Mouse (Mus musculus) macrophage (primary cell): ENCODE data around the gene Tbc1d30. TPM values are rescaled to one million over a fixed set of nuclear protein-coding genes. Genes with fewer than 3 reads are reported as not detected.

ENCODE experiments used
- H3K27ac ChIP-seq: fragments of 350-480 bp; formaldehyde crosslinking; 2 replicates; pipeline ENCODE4 v1.9.0; 2021
- H3K36me3 ChIP-seq: fragments of 350-480 bp; formaldehyde crosslinking; 2 replicates; pipeline ENCODE4 v1.9.0; 2021; ENCODE audit errors: inconsistent target
- H3K4me3 ChIP-seq: fragments of 350-480 bp; formaldehyde crosslinking; 2 replicates; pipeline ENCODE4 v1.9.0; 2021; ENCODE audit errors: inconsistent target
- H3K79me2 ChIP-seq: fragments of 350-480 bp; formaldehyde crosslinking; 2 replicates; pipeline ENCODE4 v1.9.0; 2021; ENCODE audit errors: inconsistent target
- WGBS: methylation state at CpG from one replicate; pipeline ENCODE4 v1.1.7; 2026; ENCODE audit warnings: inconsistent platforms; ENCODE audit not compliant: missing documents; 5-methylcytosine and 5-hydroxymethylcytosine counted together
- polyA plus RNA-seq: library from polyadenylated mRNA; stranded (reverse); fragments of 250-400 nt; gene quantifications from 3 replicates; pipeline ENCODE4 v1.2.4, GENCODE M21; 2018; ENCODE audit warnings: inconsistent platforms

Tbc1d30 gene
- polyA plus RNA-seq, 1 experiment from 2014 or later, result 0.59 TPM

DNA sequence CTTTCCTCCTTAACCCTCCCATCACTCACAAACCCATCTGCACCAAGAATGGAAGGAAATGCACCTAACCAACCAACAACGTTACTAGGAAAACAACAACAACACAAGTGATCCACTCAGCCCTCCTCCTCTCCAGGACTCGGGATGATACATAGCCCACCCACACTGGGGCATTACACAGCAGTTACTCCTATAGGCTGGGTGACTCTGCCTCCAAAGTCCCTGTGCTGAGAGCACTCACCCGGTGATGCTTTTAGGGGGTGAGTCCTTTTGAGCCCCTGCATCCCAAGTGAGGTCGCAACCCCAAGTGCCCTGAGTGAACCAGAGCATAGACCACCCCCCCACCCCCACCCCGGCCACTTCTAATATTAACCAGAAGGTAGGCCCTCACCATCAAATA is 123.7 kb downstream of the Tbc1d30 start:
- Histone ChIP-seq H3K79me2 (no peaks in the 10 kb centered on the region), H3K4me3 (no peak overlapping the region), H3K27ac (no peak overlapping the region), H3K36me3 (no peaks in the 10 kb centered on the region)
- 90% methylated on average over 4 of the region's 5 CpGs for WGBS

DNA sequence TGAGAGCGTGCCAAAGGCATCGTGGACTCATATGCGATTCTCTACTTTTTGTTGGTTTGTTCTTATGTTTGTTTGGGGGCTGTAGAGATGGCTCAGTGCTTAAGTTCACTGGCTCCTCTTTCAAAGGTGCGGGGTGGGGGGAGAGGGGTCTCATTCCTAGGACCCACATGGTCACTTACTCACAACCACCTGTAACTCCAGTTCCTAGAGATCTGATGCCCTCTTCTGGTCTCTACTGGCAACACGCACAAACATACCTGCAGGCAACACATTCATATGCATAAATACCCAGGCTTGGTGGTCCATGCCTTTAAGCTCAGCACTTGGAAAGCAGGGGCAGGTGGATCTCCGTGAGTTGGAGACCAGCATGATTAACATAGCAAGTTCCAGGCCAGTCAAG is 125.4 kb downstream of the Tbc1d30 start:
- Histone ChIP-seq H3K4me3 (no peak overlapping the region), H3K79me2 (no peaks in the 10 kb centered on the region), H3K36me3 (no peaks in the 10 kb centered on the region), H3K27ac (no peak overlapping the region)
- 86% methylated on average over 6 of the region's 6 CpGs for WGBS

DNA sequence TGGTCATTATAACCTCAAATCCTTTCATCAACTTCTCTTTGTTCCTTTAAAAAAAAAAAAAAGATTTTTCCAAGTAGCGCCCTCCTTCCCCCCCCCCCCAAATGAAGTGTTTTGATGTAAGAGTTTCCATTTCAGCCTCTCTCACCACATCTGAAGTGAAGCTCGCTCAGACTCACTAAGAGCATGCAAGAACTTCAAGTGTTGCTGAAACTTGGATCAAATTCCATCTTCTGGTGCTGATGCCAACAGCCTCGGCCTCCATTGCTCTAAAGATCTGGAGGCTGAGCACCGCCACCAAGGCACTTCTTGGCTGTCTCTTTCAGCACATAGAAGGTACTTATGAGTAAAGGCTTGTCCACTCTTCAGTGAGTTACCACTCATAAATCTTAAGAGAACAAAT is 128.2 kb downstream of the Tbc1d30 start:
- Histone ChIP-seq H3K79me2 (no peaks in the 10 kb centered on the region), H3K36me3 (no peaks in the 10 kb centered on the region), H3K4me3 (no peak overlapping the region), H3K27ac (no peak overlapping the region)
- WGBS, result 90% methylated on average over 3 of the region's 4 CpGs

DNA sequence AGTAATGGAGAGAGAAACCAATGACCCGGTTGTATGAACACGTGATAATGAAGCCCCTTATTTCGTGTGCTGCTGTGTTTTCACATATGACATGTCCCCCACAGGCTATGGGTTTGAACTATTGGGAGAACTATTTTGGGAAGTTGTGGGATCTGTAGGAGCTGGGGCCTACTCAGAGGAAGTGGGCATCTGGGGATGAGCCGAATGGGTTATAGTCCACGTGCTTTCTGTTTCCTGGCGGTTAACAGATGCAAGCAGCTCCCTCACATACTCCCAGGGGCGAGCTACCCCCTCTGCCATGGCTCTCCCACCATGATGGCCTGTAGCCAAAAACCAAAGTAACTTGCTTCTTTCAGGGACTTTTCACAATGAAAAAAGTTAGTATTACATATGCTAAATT is 132.5 kb downstream of the Tbc1d30 start:
- Histone ChIP-seq H3K4me3 (no peak overlapping the region), H3K79me2 (no peaks in the 10 kb centered on the region), H3K36me3 (no peaks in the 10 kb centered on the region), H3K27ac (no peak overlapping the region)
- 44% methylated on average over 7 of the region's 7 CpGs for WGBS

DNA sequence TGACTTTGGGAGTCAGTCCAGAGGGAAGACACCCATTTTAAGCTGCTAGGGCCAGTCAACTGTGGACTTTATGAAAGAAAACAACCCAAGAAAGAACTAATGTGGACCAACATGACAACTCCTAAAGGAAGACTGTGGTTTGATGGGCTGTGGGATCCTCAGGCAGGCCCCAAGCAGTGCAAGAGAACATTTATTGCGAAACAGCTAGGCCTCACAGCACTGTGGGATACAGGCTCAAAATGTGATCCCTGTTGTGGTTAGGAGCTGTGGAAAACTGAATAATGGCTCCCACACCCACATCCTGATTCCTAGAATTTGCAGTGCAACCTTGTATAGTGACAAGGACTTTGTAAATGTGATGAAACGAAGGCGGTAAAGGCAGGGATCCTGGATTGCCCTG is 134.3 kb downstream of the Tbc1d30 start:
- H3K36me3 ChIP-seq, result no peaks in the 10 kb centered on the region
- H3K4me3 ChIP-seq, result no peak overlapping the region
- WGBS, result 86% methylated on average over 3 of the region's 3 CpGs
- H3K79me2 ChIP-seq, result no peaks in the 10 kb centered on the region
- H3K27ac ChIP-seq, result no peak overlapping the region

Other genes with a start within 250 kb of the Tbc1d30 start
- gene Gns, start 13.8 kb upstream of the Tbc1d30 start, polyA plus RNA-seq, result 466 to 731 TPM (median 611 TPM) in 3 replicates
- 38.9 to 52.7 TPM (median 40.3 TPM) in 3 replicates for gene Rassf3, start 125.1 kb upstream of the Tbc1d30 start, polyA plus RNA-seq
- 65.6 to 104 TPM (median 86.6 TPM) in 3 replicates for gene Tbk1, start 235.5 kb upstream of the Tbc1d30 start, polyA plus RNA-seq